Mouse (Mus musculus) midbrain, embryonic 15.5 days (tissue): Measurements from ENCODE around the gene Dlgap4. TPM values are rescaled to one million over a fixed set of nuclear protein-coding genes. Genes with fewer than 3 reads are reported as not detected.
"Not testable (repeated sequence)": the region's sequence is repeated elsewhere in the genome, so short reads cannot be mapped to it uniquely, and the experiment has no call there.

Experiments
- ATAC-seq: fragments of 200-750 bp; cut with Nextera tagmentation; replicated peaks from 2 replicates; pipeline ENCODE4 v1.8.0; 2017; ENCODE audit warnings: moderate TSS enrichment
- H3K27ac ChIP-seq: fragments of 300-500 bp; sonication (generic); 2 replicates; pipeline ENCODE4 v1.5.1; 2015; ENCODE audit warnings: mild to moderate bottlenecking, inconsistent platforms
- H3K27me3 ChIP-seq: fragments of 300-500 bp; sonication (generic); replicated peaks from 2 replicates; pipeline ENCODE4 v1.6.1; 2015; ENCODE audit warnings: inconsistent platforms
- H3K36me3 ChIP-seq: fragments of 300-500 bp; sonication (generic); replicated peaks from 2 replicates; pipeline ENCODE4 v1.6.1; 2015; ENCODE audit warnings: inconsistent platforms
- H3K4me1 ChIP-seq: fragments of 300-500 bp; sonication (generic); 2 replicates; pipeline ENCODE4 v1.6.1; 2015; ENCODE audit warnings: inconsistent platforms
- H3K4me2 ChIP-seq: fragments of 300-500 bp; sonication (generic); 2 replicates; pipeline ENCODE4 v1.6.1; 2015; ENCODE audit warnings: inconsistent platforms, mild to moderate bottlenecking, moderate library complexity
- H3K4me3 ChIP-seq: fragments of 300-500 bp; sonication (generic); 2 replicates; pipeline ENCODE4 v1.5.1; 2015; ENCODE audit warnings: mild to moderate bottlenecking, inconsistent platforms
- H3K9ac ChIP-seq: fragments of 300-500 bp; sonication (generic); 2 replicates; pipeline ENCODE4 v1.6.1; 2015; ENCODE audit warnings: mild to moderate bottlenecking, inconsistent platforms
- H3K9me3 ChIP-seq: fragments of 300-500 bp; sonication (generic); 2 replicates; pipeline ENCODE4 v1.6.1; 2016; ENCODE audit warnings: inconsistent platforms
- WGBS: fragments of 180-500 bp; shearing (Covaris S2); methylation state at CpG from one replicate; pipeline ENCODE4 v1.1.7; 2015; ENCODE audit warnings: mixed read lengths; 5-methylcytosine and 5-hydroxymethylcytosine counted together
- polyA plus RNA-seq: library from polyadenylated mRNA; unstranded; fragments of >200 nt; fragmentation: Nextera tagmentation; extraction: Ambion mirVana; gene quantifications from 2 replicates; pipeline ENCODE4 v1.2.1, GENCODE M21; 2015

The Dlgap4 gene
- polyA plus RNA-seq, 1 experiment from 2014 or later, result 277 TPM

DNA sequence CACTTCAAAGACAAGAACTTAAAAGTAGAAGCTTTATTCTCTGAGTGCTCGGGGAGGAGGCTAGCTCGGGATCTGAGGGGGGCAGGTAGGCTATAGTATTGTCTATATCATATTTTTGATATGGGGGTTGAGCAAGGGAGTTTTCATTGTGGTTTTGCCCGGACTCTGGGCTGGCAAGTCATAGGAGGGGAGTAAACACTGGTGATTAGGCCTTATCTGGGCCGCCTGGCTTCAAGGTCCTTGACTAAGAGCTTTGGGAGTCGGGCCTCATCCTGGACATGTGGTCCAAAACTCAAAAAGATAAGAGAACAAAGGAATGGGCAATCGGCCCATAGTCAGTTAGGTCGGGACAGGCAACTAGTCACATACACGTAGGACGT, 169.8 kb downstream of the Dlgap4 start:
- no peaks in the 10 kb centered on the region for H3K27me3 ChIP-seq
- no peak overlapping the region for H3K9ac ChIP-seq
- 82% methylated on average over 9 of the region's 9 CpGs for WGBS
- peaks cover 7% of the 10 kb centered on the region; the same call in 1 of the 2 replicates for H3K4me1 ChIP-seq
- H3K4me3 ChIP-seq, result no peak overlapping the region
- H3K9me3 ChIP-seq, result no peaks in the 10 kb centered on the region
- no peak for ATAC-seq
- H3K4me2 ChIP-seq, result no peak overlapping the region
- no peak overlapping the region for H3K27ac ChIP-seq
- H3K36me3 ChIP-seq, result no peaks in the 10 kb centered on the region

DNA sequence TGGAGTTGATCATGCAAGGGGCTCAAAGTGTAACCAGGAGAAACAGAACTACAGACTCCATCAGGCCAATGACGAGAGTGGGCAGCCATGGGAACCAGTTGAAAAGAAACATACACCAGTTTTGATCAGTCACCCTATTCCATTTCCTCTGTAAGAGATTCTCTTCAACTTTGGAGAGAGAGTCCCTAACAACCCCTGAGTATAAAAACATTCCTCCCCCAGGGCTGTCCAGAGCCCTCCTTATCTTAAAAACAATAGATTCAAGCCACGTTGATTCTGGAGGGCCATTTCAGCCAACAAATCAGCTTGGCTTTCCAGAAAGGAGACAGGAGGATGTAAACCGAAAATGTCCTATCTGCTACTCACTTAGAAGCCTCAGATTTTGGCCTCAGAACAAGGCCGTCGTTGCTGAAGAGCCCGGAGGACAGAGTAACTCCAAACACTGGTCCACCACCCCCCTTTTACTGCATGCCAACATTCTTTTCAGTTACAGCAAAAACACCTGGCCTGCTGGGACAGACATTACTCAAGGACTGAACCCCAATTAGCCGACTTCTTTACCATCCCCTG, 170.6 kb downstream of the Dlgap4 start:
- H3K4me2 ChIP-seq, result no peak overlapping the region
- no peaks in the 10 kb centered on the region for H3K36me3 ChIP-seq
- no peak for ATAC-seq
- no peak overlapping the region for H3K4me3 ChIP-seq
- WGBS, result 80% methylated on average over 7 of the region's 7 CpGs
- peaks cover 7% of the 10 kb centered on the region; the same call in 1 of the 2 replicates for H3K4me1 ChIP-seq
- no peaks in the 10 kb centered on the region for H3K9me3 ChIP-seq
- no peak overlapping the region for H3K9ac ChIP-seq
- H3K27ac ChIP-seq, result no peak overlapping the region
- no peaks in the 10 kb centered on the region for H3K27me3 ChIP-seq

DNA sequence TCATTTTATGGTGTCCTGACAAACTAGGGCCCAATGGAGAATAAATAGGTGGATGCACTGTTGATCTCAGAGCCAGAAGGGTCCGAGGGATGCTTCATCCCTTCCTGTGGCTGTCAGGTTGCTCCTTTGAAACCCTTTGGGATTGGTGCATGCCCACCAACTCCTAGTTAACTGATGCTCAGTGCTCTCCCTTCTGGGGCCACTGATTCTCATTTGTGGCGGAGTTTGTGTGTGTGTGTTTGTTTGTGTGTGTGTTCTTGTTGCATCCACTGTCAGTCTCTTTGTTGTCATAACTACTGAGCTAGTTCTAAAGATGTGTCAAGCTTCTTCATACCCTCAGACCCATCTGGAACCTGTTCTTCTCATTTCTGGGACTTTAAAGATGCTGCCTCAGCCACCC, 171.4 kb downstream of the Dlgap4 start:
- H3K36me3 ChIP-seq, result no peaks in the 10 kb centered on the region
- no peak overlapping the region for H3K4me2 ChIP-seq
- H3K27ac ChIP-seq, result no peak overlapping the region
- no peaks in the 10 kb centered on the region for H3K27me3 ChIP-seq
- H3K4me3 ChIP-seq, result no peak overlapping the region
- H3K9ac ChIP-seq, result no peak overlapping the region
- peaks cover 7% of the 10 kb centered on the region; the same call in 1 of the 2 replicates for H3K4me1 ChIP-seq
- ATAC-seq, result no peak
- no peaks in the 10 kb centered on the region for H3K9me3 ChIP-seq
- 87% methylated on average over 2 of the region's 2 CpGs for WGBS

GRCm38 (mm10) chr2:156786369-156786768, 172.9 kb downstream of the Dlgap4 start:
- not testable (repeated sequence) for H3K9me3 ChIP-seq, H3K4me2 ChIP-seq, H3K27me3 ChIP-seq, H3K36me3 ChIP-seq, H3K4me3 ChIP-seq, H3K27ac ChIP-seq, ATAC-seq, H3K9ac ChIP-seq, H3K4me1 ChIP-seq

DNA sequence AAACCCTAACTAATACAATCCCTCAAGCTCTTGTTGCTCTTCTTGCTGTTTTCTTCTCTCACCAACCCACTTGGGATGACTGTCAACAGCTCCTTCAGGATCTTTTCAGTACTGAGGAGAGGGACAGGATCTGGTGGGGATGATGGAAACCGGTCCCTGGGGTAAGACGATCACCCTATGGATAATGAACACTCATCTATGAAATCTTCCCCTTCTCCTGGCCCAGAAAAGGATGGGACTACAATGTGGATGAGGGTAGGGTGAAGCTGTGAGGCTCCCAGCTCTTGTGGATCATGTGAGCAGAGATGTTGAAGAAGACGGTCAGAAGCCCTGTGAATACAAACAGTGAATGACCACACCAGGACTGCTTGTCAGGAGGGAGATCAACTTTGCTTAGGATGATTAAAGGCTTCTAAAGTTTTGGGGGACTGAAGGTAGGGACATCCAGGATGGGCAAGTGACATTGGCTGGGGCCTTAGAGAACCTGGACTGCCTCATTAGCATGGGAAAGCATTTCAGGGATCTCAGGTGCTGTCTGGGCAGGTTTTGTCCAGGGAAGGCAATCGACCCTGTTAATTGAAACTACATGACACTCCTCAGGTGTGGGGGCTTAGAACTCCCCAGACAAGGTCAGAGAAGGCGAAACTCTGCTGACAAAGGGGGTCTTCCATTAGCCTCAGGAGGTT, 173.7 kb downstream of the Dlgap4 start:
- WGBS, result 92% methylated on average over 5 of the region's 5 CpGs
- Histone ChIP-seq H3K4me1 (no peaks in the 10 kb centered on the region), H3K9ac (no peak overlapping the region), H3K36me3 (no peaks in the 10 kb centered on the region), H3K27ac (no peak overlapping the region), H3K27me3 (no peaks in the 10 kb centered on the region), H3K4me3 (no peak overlapping the region), H3K4me2 (no peak overlapping the region), H3K9me3 (peaks cover 8% of the 10 kb centered on the region; the same call in 1 of the 2 replicates)
- no peak for ATAC-seq

GRCm38 (mm10) chr2:156787776-156788105, 174.2 kb downstream of the Dlgap4 start:
- Histone ChIP-seq H3K9me3 (peaks cover 11% of the 10 kb centered on the region; the same call in 1 of the 2 replicates), H3K27me3 (no peaks in the 10 kb centered on the region), H3K4me2 (no peak overlapping the region), H3K27ac (no peak overlapping the region), H3K4me1 (no peaks in the 10 kb centered on the region), H3K36me3 (no peaks in the 10 kb centered on the region), H3K9ac (no peak overlapping the region), H3K4me3 (no peak overlapping the region)
- WGBS, result 46% methylated on average over 3 of the region's 3 CpGs
- ATAC-seq, result no peak

GRCm38 (mm10) chr2:156788836-156789235, 175.3 kb downstream of the Dlgap4 start:
- no peaks in the 10 kb centered on the region for H3K36me3 ChIP-seq
- H3K9me3 ChIP-seq, result peaks cover 11% of the 10 kb centered on the region; the same call in 1 of the 2 replicates
- no peak overlapping the region for H3K27ac ChIP-seq
- no peaks in the 10 kb centered on the region for H3K4me1 ChIP-seq
- 62% methylated on average over 1 of the region's 1 CpGs for WGBS
- H3K4me3 ChIP-seq, result no peak overlapping the region
- no peak overlapping the region for H3K4me2 ChIP-seq
- no peaks in the 10 kb centered on the region for H3K27me3 ChIP-seq
- H3K9ac ChIP-seq, result no peak overlapping the region
- no peak for ATAC-seq

DNA sequence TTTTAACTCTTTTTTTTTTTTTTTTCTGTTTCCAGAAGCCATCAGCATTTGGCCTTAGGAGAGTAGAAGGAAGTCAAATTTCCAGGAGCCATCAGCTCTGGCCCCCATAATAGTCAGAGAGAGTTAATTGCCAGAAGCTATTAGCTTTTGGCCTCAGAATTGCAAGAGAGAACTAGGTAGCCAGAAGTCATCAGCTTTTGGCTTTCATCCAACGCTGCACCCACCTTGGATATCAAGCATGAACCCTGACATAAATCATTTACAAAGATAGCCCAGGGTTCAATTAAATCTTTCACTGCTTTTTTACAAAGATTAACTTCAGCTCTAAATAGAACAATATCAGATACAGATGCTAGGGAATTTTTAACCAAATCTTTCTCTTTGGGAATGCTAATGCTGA, 185.0 kb downstream of the Dlgap4 start:
- ATAC-seq, result no peak
- Histone ChIP-seq H3K4me3 (no peak overlapping the region), H3K4me1 (no peaks in the 10 kb centered on the region), H3K4me2 (no peak overlapping the region), H3K27me3 (no peaks in the 10 kb centered on the region), H3K27ac (no peak overlapping the region), H3K9me3 (no peaks in the 10 kb centered on the region), H3K36me3 (no peaks in the 10 kb centered on the region), H3K9ac (no peak overlapping the region)
- WGBS, result 78% methylated on average over 1 of the region's 1 CpGs

GRCm38 (mm10) chr2:156801045-156801444, 187.5 kb downstream of the Dlgap4 start:
- Histone ChIP-seq H3K27me3 (no peaks in the 10 kb centered on the region), H3K36me3 (no peaks in the 10 kb centered on the region), H3K27ac (no peak overlapping the region), H3K4me2 (no peak overlapping the region), H3K4me1 (no peaks in the 10 kb centered on the region), H3K9me3 (no peaks in the 10 kb centered on the region), H3K4me3 (no peak overlapping the region), H3K9ac (no peak overlapping the region)
- 78% methylated on average over 4 of the region's 4 CpGs for whole genome bisulfite sequencing
- ATAC-seq, result no peak

GRCm38 (mm10) chr2:156802116-156802515, 188.6 kb downstream of the Dlgap4 start:
- H3K27ac ChIP-seq, H3K27me3 ChIP-seq, H3K4me1 ChIP-seq, H3K4me2 ChIP-seq, H3K36me3 ChIP-seq, ATAC-seq, H3K9me3 ChIP-seq, H3K9ac ChIP-seq, H3K4me3 ChIP-seq: not testable (repeated sequence)
- WGBS, result 57% methylated on average over 9 of the region's 9 CpGs

DNA sequence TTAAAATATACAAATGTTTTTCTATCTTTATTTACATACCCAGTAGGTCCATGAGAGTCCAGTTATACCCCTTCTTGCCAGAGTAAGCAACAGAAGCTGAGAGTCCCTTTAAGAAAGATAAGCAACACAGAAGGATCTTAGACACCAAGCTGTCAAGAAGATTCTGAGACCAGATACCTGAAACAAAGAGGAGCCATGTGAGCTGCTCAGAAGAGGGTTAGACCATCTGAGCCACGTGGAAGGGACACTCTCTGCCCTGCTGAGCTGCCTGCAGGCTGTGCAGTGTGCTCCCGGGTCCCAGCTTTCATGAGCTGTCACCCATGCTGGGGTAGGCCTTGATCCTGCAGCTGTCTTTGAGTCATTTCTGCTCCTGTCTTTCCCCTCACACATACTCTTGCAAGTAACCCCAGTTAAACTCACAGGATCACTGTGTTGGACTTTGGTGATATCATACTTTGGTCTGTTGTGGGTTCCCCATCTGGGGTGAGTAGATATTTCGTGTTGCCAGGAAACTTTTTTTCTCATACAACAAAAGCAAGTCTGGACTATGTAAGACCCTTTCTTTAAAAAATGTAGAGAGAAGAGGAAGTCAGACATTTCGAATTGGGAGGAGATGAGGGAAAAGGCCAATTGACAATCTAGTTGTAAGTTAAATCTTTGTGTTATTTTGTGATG, 190.3 kb downstream of the Dlgap4 start:
- no peak for ATAC-seq
- Histone ChIP-seq H3K4me2 (no peak overlapping the region), H3K4me1 (no peaks in the 10 kb centered on the region), H3K9me3 (no peaks in the 10 kb centered on the region), H3K4me3 (no peak overlapping the region), H3K27me3 (no peaks in the 10 kb centered on the region), H3K9ac (no peak overlapping the region), H3K27ac (no peak overlapping the region), H3K36me3 (no peaks in the 10 kb centered on the region)
- 61% methylated on average over 4 of the region's 4 CpGs for WGBS

GRCm38 (mm10) chr2:156804589-156804988, 191.1 kb downstream of the Dlgap4 start:
- Histone ChIP-seq H3K9me3 (no peaks in the 10 kb centered on the region), H3K27ac (no peak overlapping the region), H3K36me3 (no peaks in the 10 kb centered on the region), H3K4me3 (no peak overlapping the region), H3K4me1 (no peaks in the 10 kb centered on the region), H3K4me2 (no peak overlapping the region), H3K9ac (no peak overlapping the region), H3K27me3 (no peaks in the 10 kb centered on the region)
- WGBS, result 90% methylated on average over 4 of the region's 4 CpGs
- ATAC-seq, result no peak

DNA sequence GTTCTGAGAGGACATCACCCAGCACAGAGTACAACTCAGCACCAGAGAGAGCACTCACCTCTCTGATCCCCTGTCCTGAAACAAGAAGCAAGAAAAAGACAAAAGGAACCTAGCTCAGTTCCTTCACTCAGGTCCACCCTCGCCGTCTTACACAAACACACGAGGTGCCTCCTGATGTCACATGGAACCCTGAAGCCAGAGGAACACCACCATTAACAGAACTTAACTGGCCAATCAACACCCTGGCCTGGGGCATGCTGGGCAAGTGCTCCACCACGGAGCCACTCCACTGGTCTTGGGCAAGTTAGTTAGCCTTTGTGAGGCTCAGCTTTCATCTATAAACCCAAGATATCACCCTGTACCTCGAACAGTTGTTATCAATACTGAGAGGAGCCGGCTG, 193.4 kb downstream of the Dlgap4 start:
- H3K4me3 ChIP-seq, result no peak overlapping the region
- H3K36me3 ChIP-seq, result no peaks in the 10 kb centered on the region
- no peak overlapping the region for H3K4me2 ChIP-seq
- no peak for ATAC-seq
- 75% methylated on average over 6 of the region's 6 CpGs for whole genome bisulfite sequencing
- H3K9me3 ChIP-seq, result no peaks in the 10 kb centered on the region
- no peak overlapping the region for H3K27ac ChIP-seq
- H3K4me1 ChIP-seq, result no peaks in the 10 kb centered on the region
- no peaks in the 10 kb centered on the region for H3K27me3 ChIP-seq
- no peak overlapping the region for H3K9ac ChIP-seq
